Comparison of ENCODE assay signal across 9 mouse cellular contexts in genomic region chr2:145683536-145683935, GRCm38 (mm10). TPM values are rescaled to one million over a fixed set of nuclear protein-coding genes. Genes with fewer than 3 reads are reported as not detected.
DNase-seq lines count a peak whose midpoint lies in the region; ATAC-seq and TF ChIP-seq lines count a peak whose summit lies in the region.
"Had no signal": no experiment of that assay in that cellular context is flagged by ENCODE, and none has a peak within 500 bp of the region (broad histone marks: within the 10 kb centered on the region; RNA-seq: fewer than 3 reads in every experiment).

No protein-coding gene starts in this region.

- H3K27me3 ChIP-seq in intestine, embryonic 14.5 days (replicated peaks; ENCODE audit: control insufficient read depth, insufficient read depth, low read length): no peaks in the 10 kb centered on the region
- no peaks in the 10 kb centered on the region for H3K27me3 ChIP-seq in intestine, postnatal 0 days (replicated peaks; ENCODE audit: control insufficient read depth, insufficient read depth, low read length)
- H3K27me3 ChIP-seq in intestine, embryonic 15.5 days (replicated peaks): no peaks in the 10 kb centered on the region

- H3K4me1 ChIP-seq in intestine, embryonic 14.5 days (replicated peaks; ENCODE audit: control insufficient read depth, insufficient read depth, low read length): peaks cover 30% of the 10 kb centered on the region
- H3K4me1 ChIP-seq in intestine, postnatal 0 days (replicated peaks; ENCODE audit: control insufficient read depth, insufficient read depth, low read length): peaks cover 6% of the 10 kb centered on the region; the same call in 1 of the 2 replicates
- peaks cover 18% of the 10 kb centered on the region for H3K4me1 ChIP-seq in intestine, embryonic 15.5 days (replicated peaks)

- H3K9ac ChIP-seq in intestine, embryonic 14.5 days (ENCODE audit: low read length): no peak overlapping the region
- H3K9ac ChIP-seq in intestine, postnatal 0 days (ENCODE audit: low read depth, low read length): no peak overlapping the region
- no peak overlapping the region for H3K9ac ChIP-seq in intestine, embryonic 15.5 days

- no peak for TF ChIP-seq CTCF in intestine, postnatal 0 days (IDR thresholded peaks at IDR 0.05; ENCODE audit: low read depth)

- no peaks in the 10 kb centered on the region for H3K9me3 ChIP-seq in intestine, embryonic 14.5 days (ENCODE audit: control insufficient read depth, low read length)
- no peaks in the 10 kb centered on the region for H3K9me3 ChIP-seq in intestine, postnatal 0 days (ENCODE audit: control insufficient read depth)
- H3K9me3 ChIP-seq in intestine, embryonic 15.5 days: no peaks in the 10 kb centered on the region

- peak; percentile 60 for DNase-seq in intestine, embryonic 14.5 days (ENCODE audit: low spot score)
- DNase-seq in adrenal gland, postnatal 14 days: peak; percentile 70
- DNase-seq in lung, postnatal 36 days: peak; percentile 81
- DNase-seq in retina, postnatal 1 day: no peak
- DNase-seq in layer of hippocampus, postnatal 10 days (ENCODE audit: low spot score in 2 of 2): no peak
- DNase-seq in cerebellum, adult 11-12 months: no peak

- H3K27ac ChIP-seq in intestine, embryonic 14.5 days (ENCODE audit: low read depth): peak overlapping the region; percentile 9
- no peak overlapping the region for H3K27ac ChIP-seq in intestine, postnatal 0 days (ENCODE audit: low read depth, low read length)
- H3K27ac ChIP-seq in intestine, embryonic 15.5 days: peak overlapping the region; percentile 25
- H3K27ac ChIP-seq: macrophage had no signal

- ATAC-seq in intestine, embryonic 14.5 days (replicated peaks; ENCODE audit: low FRiP score, low TSS enrichment, low read depth): 0 out of 2 replicates have a peak, but pooled peaks have one; percentile 24
- ATAC-seq in intestine, postnatal 0 days: no peak
- ATAC-seq in intestine, embryonic 15.5 days: peak; percentile 43; the same call in 1 of the 2 replicates

- WGBS in intestine, embryonic 14.5 days: 57% methylated on average over 3 of the region's 3 CpGs
- WGBS in intestine, postnatal 0 days: 64% methylated on average over 3 of the region's 3 CpGs
- WGBS in intestine, embryonic 15.5 days: 51% methylated on average over 3 of the region's 3 CpGs

- no peaks in the 10 kb centered on the region for H3K36me3 ChIP-seq in intestine, embryonic 14.5 days (ENCODE audit: control insufficient read depth, insufficient read depth, low read length)
- no peaks in the 10 kb centered on the region for H3K36me3 ChIP-seq in intestine, postnatal 0 days (ENCODE audit: control insufficient read depth, insufficient read depth)
- H3K36me3 ChIP-seq in intestine, embryonic 15.5 days: no peaks in the 10 kb centered on the region

- H3K4me2 ChIP-seq in intestine, embryonic 14.5 days (ENCODE audit: low read length): no peak overlapping the region
- no peak overlapping the region for H3K4me2 ChIP-seq in intestine, postnatal 0 days (replicated peaks; ENCODE audit: low read depth)
- H3K4me2 ChIP-seq in intestine, embryonic 15.5 days (replicated peaks): no peak overlapping the region

- no peak overlapping the region for H3K4me3 ChIP-seq in intestine, embryonic 14.5 days (ENCODE audit: low read depth, low read length)
- H3K4me3 ChIP-seq in intestine, postnatal 0 days (ENCODE audit: low read depth, low read length): no peak overlapping the region
- H3K4me3 ChIP-seq in intestine, embryonic 15.5 days (replicated peaks): no peak overlapping the region

RNA-seq across cellular contexts. Expression of gene Rin2, which starts 8.5 kb away (rescaled TPM):
- 25.0 and 31.1 TPM in 2 replicates for polyA plus RNA-seq in intestine, embryonic 14.5 days (2014; fragmentation: Nextera tagmentation; extraction: Ambion mirVana)
- 10.2 and 11.9 TPM in 2 replicates for polyA plus RNA-seq in intestine, postnatal 0 days (2015; fragmentation: Nextera tagmentation; extraction: Ambion mirVana)
- total RNA-seq in adrenal gland, postnatal 14 days (2021): 21.8 and 32.4 TPM in 2 replicates
- polyA plus RNA-seq in intestine, embryonic 15.5 days (2015; fragmentation: Nextera tagmentation; extraction: Ambion mirVana): 18.2 and 18.6 TPM in 2 replicates
- 10 to 100 TPM; 18.4 to 23.2 TPM for total RNA-seq in layer of hippocampus, postnatal 10 days (2021)

Comparison
In these comparisons a context has a peak if more than half of its experiments do, and no peak if none do; other contexts are left out.
1. DNase-seq: peak in intestine, embryonic 14.5 days (single experiment), adrenal gland, postnatal 14 days (single experiment) and lung, postnatal 36 days (single experiment); none in retina, postnatal 1 day (single experiment), layer of hippocampus, postnatal 10 days (0 of 2) and cerebellum, adult 11-12 months (single experiment).